10 mouse cellular contexts compared by ENCODE assay signal in the genomic region with DNA sequence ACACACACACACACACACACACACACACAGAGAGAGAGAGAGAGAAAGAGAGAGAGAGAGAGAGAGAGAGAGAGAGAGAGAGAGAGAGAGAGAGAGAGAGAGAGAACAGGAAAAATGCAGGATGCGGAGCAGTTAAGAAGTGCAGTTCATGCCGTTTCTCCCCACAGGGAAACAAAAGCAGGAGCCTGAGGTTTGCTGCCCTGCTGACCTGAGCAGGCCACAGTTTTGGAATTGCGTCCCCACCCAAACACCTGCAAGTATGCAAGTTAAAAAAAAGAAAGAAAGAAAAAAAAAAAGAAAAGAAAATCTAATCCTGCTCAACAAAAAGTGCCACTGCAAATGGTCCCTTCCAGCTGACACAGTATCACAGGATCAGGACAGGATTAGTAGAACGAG. TPM values are rescaled to one million over a fixed set of nuclear protein-coding genes. Genes with fewer than 3 reads are reported as not detected.
A peak's percentile ranks its signal among the peaks of the same experiment; 100 is the strongest.
DNase-seq lines count a peak whose midpoint lies in the region; ATAC-seq and TF ChIP-seq lines count a peak whose summit lies in the region.
"Had no signal": no experiment of that assay in that cellular context is flagged by ENCODE, and none has a peak within 500 bp of the region (broad histone marks: within the 10 kb centered on the region; RNA-seq: fewer than 3 reads in every experiment).

No protein-coding gene starts in this region.

- DNase-seq in heart, adult 11 months, result peak; percentile 63
- no peak for DNase-seq in heart, adult 8-10 months (ENCODE audit: low spot score)
- no peak for DNase-seq in layer of hippocampus, adult 2 months (ENCODE audit: low spot score in 2 of 2)
- DNase-seq in layer of hippocampus, adult 18-20 months (ENCODE audit: low spot score in 2 of 2), result no peak
- DNase-seq in thymus, adult 18-20 months, result no peak
- DNase-seq in embryo, embryonic 9.5 days (ENCODE audit: extremely low spot score), result no peak
- DNase-seq: lung, postnatal 14 days had no signal

- H3K4me1 ChIP-seq in limb, embryonic 13.5 days, result 0 out of 2 replicates have a peak, but pooled peaks cover 6% of the 10 kb centered on the region
- peaks cover 17% of the 10 kb centered on the region for H3K4me1 ChIP-seq in neural tube, embryonic 15.5 days
- H3K4me1 ChIP-seq: embryonic facial prominence, embryonic 15.5 days had no signal

- WGBS in limb, embryonic 13.5 days, result 41% methylated on average over 4 of the region's 4 CpGs
- 25% methylated on average over 4 of the region's 4 CpGs for WGBS in neural tube, embryonic 15.5 days

- no peak for ATAC-seq in limb, embryonic 13.5 days (ENCODE audit: low FRiP score, low read depth)
- no peak for ATAC-seq in neural tube, embryonic 15.5 days (ENCODE audit: low FRiP score)

- H3K36me3 ChIP-seq in limb, embryonic 13.5 days, result no peaks in the 10 kb centered on the region
- no peaks in the 10 kb centered on the region for H3K36me3 ChIP-seq in neural tube, embryonic 15.5 days
- H3K36me3 ChIP-seq: embryonic facial prominence, embryonic 15.5 days had no signal

- no peak overlapping the region for H3K9ac ChIP-seq in limb, embryonic 13.5 days
- peak overlapping the region; percentile 30; the same call in 1 of the 2 replicates for H3K9ac ChIP-seq in neural tube, embryonic 15.5 days (replicated peaks)
- H3K9ac ChIP-seq: embryonic facial prominence, embryonic 15.5 days had no signal

- H3K4me2 ChIP-seq in limb, embryonic 13.5 days (replicated peaks), result peak overlapping the region; percentile 42
- H3K4me2 ChIP-seq in neural tube, embryonic 15.5 days, result peak overlapping the region; percentile 49
- H3K4me2 ChIP-seq: embryonic facial prominence, embryonic 15.5 days had no signal

- H3K27me3 ChIP-seq in limb, embryonic 13.5 days, result no peaks in the 10 kb centered on the region
- no peaks in the 10 kb centered on the region for H3K27me3 ChIP-seq in neural tube, embryonic 15.5 days (replicated peaks)
- H3K27me3 ChIP-seq: embryonic facial prominence, embryonic 15.5 days had no signal

- TF ChIP-seq CTCF in layer of hippocampus, adult 2 months (conservative IDR thresholded peaks at IDR 0.05), result no peak

- no peak overlapping the region for H3K4me3 ChIP-seq in layer of hippocampus, adult 2 months
- H3K4me3 ChIP-seq in limb, embryonic 13.5 days, result no peak overlapping the region
- H3K4me3 ChIP-seq in neural tube, embryonic 15.5 days (replicated peaks), result no peak overlapping the region
- H3K4me3 ChIP-seq: embryonic facial prominence, embryonic 15.5 days had no signal

- no peaks in the 10 kb centered on the region; the same call in 1 of the 2 replicates for H3K9me3 ChIP-seq in limb, embryonic 13.5 days
- no peaks in the 10 kb centered on the region for H3K9me3 ChIP-seq in neural tube, embryonic 15.5 days (replicated peaks)
- H3K9me3 ChIP-seq: embryonic facial prominence, embryonic 15.5 days had no signal

- peak overlapping the region; percentile 64; the same call in 1 of the 2 replicates for H3K27ac ChIP-seq in layer of hippocampus, adult 2 months
- no peak overlapping the region for H3K27ac ChIP-seq in limb, embryonic 13.5 days
- no peak overlapping the region for H3K27ac ChIP-seq in neural tube, embryonic 15.5 days (replicated peaks)
- H3K27ac ChIP-seq: embryonic facial prominence, embryonic 15.5 days had no signal

RNA-seq across cellular contexts. Expression of a gene that starts 22.4 kb away (rescaled TPM):
- 100 to 1,000 TPM; 162 to 263 (median 197) TPM for total RNA-seq in heart, adult 8-10 months (2022)
- 10 to 100 TPM; 83.1 to 94.7 TPM for total RNA-seq in layer of hippocampus, adult 2 months (2021)
- total RNA-seq in layer of hippocampus, adult 18-20 months (2021), result 10 to 100 TPM; 83.3 to 85.1 TPM
- polyA plus RNA-seq in limb, embryonic 13.5 days (2015; fragmentation: Nextera tagmentation; extraction: Ambion mirVana), result 58.1 and 63.9 TPM in 2 replicates
- 60.2 and 69.7 TPM in 2 replicates for polyA plus RNA-seq in neural tube, embryonic 15.5 days (2015; fragmentation: Nextera tagmentation; extraction: Ambion mirVana)
